Mouse (Mus musculus): Measurements from ENCODE around the gene Cplx1. TPM values are rescaled to one million over a fixed set of nuclear protein-coding genes. Genes with fewer than 3 reads are reported as not detected.

Cplx1 gene
- total and polyA plus RNA-seq, 2 experiments from 2014 or later: 0.04 to 0.34 TPM

DNA sequence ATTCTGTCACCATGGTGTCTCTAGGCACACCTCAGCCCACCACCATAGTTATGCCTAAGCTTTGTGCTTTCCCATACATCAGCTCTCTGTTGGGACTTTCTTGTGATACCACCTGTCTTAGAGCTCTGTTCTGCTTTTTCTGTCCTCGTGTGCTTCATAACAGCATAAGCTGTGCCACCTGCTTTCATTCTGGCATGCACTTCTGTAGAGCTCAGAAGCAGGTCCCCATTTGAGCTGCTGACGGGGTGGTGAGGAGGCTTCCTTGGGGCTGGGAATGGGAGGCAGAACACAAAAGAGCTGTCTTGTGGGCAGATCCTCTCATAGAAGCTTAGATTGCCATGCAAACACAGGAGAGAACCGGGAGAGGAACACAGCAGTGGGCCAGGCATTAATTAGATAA is 73.8 kb downstream of the Cplx1 start:
- H3K4me1 ChIP-seq (ENCODE audit: control insufficient read depth, insufficient read depth): no peaks in the 10 kb centered on the region
- ATAC-seq (ENCODE audit: insufficient read depth, low read depth): no peak
- DNase-seq (ENCODE audit: low spot score): no peak
- no peaks in the 10 kb centered on the region for H3K27me3 ChIP-seq (ENCODE audit: control insufficient read depth, insufficient read depth, low read length)
- H3K9me3 ChIP-seq (replicated peaks; ENCODE audit: control insufficient read depth, low read length): no peaks in the 10 kb centered on the region
- no peak overlapping the region for H3K4me3 ChIP-seq (ENCODE audit: low read depth, low read length)
- no peak overlapping the region for H3K27ac ChIP-seq (ENCODE audit: low read depth)
- peaks cover 75% of the 10 kb centered on the region for H3K36me3 ChIP-seq (replicated peaks; ENCODE audit: control insufficient read depth, insufficient read depth, low read length)
- TF ChIP-seq EP300 (IDR thresholded peaks at IDR 0.05; ENCODE audit: low read depth) (no peak), CTCF (IDR thresholded peaks at IDR 0.05; ENCODE audit: low read depth) (no peak)
- no peak overlapping the region for H3K4me2 ChIP-seq (ENCODE audit: low read depth, low read length)
- WGBS: 86% methylated on average over 3 of the region's 3 CpGs
- no peak overlapping the region for H3K9ac ChIP-seq (replicated peaks; ENCODE audit: low read depth, low read length)

GRCm38 (mm10) chr5:108473737-108474136 is 76.1 kb downstream of the Cplx1 start:
- ATAC-seq (ENCODE audit: insufficient read depth, low read depth): no peak
- Histone ChIP-seq H3K4me1 (ENCODE audit: control insufficient read depth, insufficient read depth) (no peaks in the 10 kb centered on the region), H3K36me3 (replicated peaks; ENCODE audit: control insufficient read depth, insufficient read depth, low read length) (peaks cover 69% of the 10 kb centered on the region), H3K27me3 (ENCODE audit: control insufficient read depth, insufficient read depth, low read length) (no peaks in the 10 kb centered on the region), H3K27ac (ENCODE audit: low read depth) (no peak overlapping the region), H3K9ac (replicated peaks; ENCODE audit: low read depth, low read length) (no peak overlapping the region), H3K4me3 (ENCODE audit: low read depth, low read length) (no peak overlapping the region), H3K9me3 (replicated peaks; ENCODE audit: control insufficient read depth, low read length) (no peaks in the 10 kb centered on the region), H3K4me2 (ENCODE audit: low read depth, low read length) (no peak overlapping the region)
- 88% methylated on average over 4 of the region's 4 CpGs for WGBS
- TF ChIP-seq CTCF (IDR thresholded peaks at IDR 0.05; ENCODE audit: low read depth) (no peak), EP300 (IDR thresholded peaks at IDR 0.05; ENCODE audit: low read depth) (no peak)
- no peak for DNase-seq (ENCODE audit: low spot score)

DNA sequence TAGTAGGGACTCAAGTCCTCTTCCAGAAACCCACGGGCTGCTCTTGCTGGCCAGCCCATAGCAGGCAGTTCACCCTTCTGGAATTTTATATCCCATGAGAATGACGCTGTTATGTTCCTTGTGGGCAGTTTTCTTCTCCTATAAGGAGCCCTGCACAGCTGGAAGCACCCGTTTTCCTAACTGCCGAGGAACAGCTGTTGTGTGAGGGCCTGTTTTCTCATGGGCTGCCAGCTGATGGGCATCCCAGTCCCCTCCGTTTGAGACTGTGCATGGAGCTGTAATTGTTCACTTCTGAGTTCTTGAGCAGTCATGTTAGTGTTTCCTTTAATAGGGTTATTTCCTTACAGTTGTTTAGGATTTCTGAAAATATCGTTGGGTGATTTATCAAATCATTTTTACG is 80.2 kb downstream of the Cplx1 start:
- Histone ChIP-seq H3K27ac (ENCODE audit: low read depth) (no peak overlapping the region), H3K4me2 (ENCODE audit: low read depth, low read length) (no peak overlapping the region), H3K4me1 (ENCODE audit: control insufficient read depth, insufficient read depth) (peaks cover 27% of the 10 kb centered on the region), H3K9ac (replicated peaks; ENCODE audit: low read depth, low read length) (no peak overlapping the region), H3K36me3 (replicated peaks; ENCODE audit: control insufficient read depth, insufficient read depth, low read length) (peaks cover 32% of the 10 kb centered on the region), H3K27me3 (ENCODE audit: control insufficient read depth, insufficient read depth, low read length) (no peaks in the 10 kb centered on the region), H3K9me3 (replicated peaks; ENCODE audit: control insufficient read depth, low read length) (no peaks in the 10 kb centered on the region), H3K4me3 (ENCODE audit: low read depth, low read length) (no peak overlapping the region)
- TF ChIP-seq EP300 (IDR thresholded peaks at IDR 0.05; ENCODE audit: low read depth) (no peak), CTCF (IDR thresholded peaks at IDR 0.05; ENCODE audit: low read depth) (no peak)
- WGBS: 78% methylated on average over 7 of the region's 7 CpGs
- ATAC-seq (ENCODE audit: insufficient read depth, low read depth) (no peak), DNase-seq (ENCODE audit: low spot score) (no peak)

Other genes with a start within 250 kb of the Cplx1 start
- 6.5 and 8.8 TPM in 2 replicates for gene Pigg, start 237.4 kb downstream of the Cplx1 start, total RNA-seq (2014; rRNA removed; ENCODE audit: low replicate concordance)
- 4.4 and 4.6 TPM in 2 replicates for gene Pigg, start 237.4 kb downstream of the Cplx1 start, polyA plus RNA-seq (2015; fragmentation: Nextera tagmentation; extraction: Ambion mirVana)
- gene Gm42517, start 182.1 kb downstream of the Cplx1 start, total RNA-seq (2014; rRNA removed; ENCODE audit: low replicate concordance): not detected in 2 replicates
- not detected in 2 replicates for gene Gm42517, start 182.1 kb downstream of the Cplx1 start, polyA plus RNA-seq (2015; fragmentation: Nextera tagmentation; extraction: Ambion mirVana)
- gene Pde6b, start 161.6 kb downstream of the Cplx1 start, total RNA-seq (2014; rRNA removed; ENCODE audit: low replicate concordance): not detected in 2 replicates
- gene Pde6b, start 161.6 kb downstream of the Cplx1 start, polyA plus RNA-seq (2015; fragmentation: Nextera tagmentation; extraction: Ambion mirVana): 0.15 TPM in 1 of 2 replicates, not detected in the other
- 139 and 316 TPM in 2 replicates for gene Atp5k, start 115.6 kb downstream of the Cplx1 start, total RNA-seq (2014; rRNA removed; ENCODE audit: low replicate concordance)
- 1,908 and 1,920 TPM in 2 replicates for gene Atp5k, start 115.6 kb downstream of the Cplx1 start, polyA plus RNA-seq (2015; fragmentation: Nextera tagmentation; extraction: Ambion mirVana)
- 0.19 and 1.2 TPM in 2 replicates for gene Mfsd7a, start 101.1 kb downstream of the Cplx1 start, total RNA-seq (2014; rRNA removed; ENCODE audit: low replicate concordance)
- gene Mfsd7a, start 101.1 kb downstream of the Cplx1 start, polyA plus RNA-seq (2015; fragmentation: Nextera tagmentation; extraction: Ambion mirVana): 0.20 and 0.29 TPM in 2 replicates
- 18.7 and 31.7 TPM in 2 replicates for gene Pcgf3, start 88.8 kb downstream of the Cplx1 start, total RNA-seq (2014; rRNA removed; ENCODE audit: low replicate concordance)
- 11.0 and 13.9 TPM in 2 replicates for gene Pcgf3, start 88.8 kb downstream of the Cplx1 start, polyA plus RNA-seq (2015; fragmentation: Nextera tagmentation; extraction: Ambion mirVana)
- gene Gak, start 79.7 kb upstream of the Cplx1 start, total RNA-seq (2014; rRNA removed; ENCODE audit: low replicate concordance): 29.4 and 48.9 TPM in 2 replicates
- gene Gak, start 79.7 kb upstream of the Cplx1 start, polyA plus RNA-seq (2015; fragmentation: Nextera tagmentation; extraction: Ambion mirVana): 13.4 and 15.0 TPM in 2 replicates
- 16.3 and 24.5 TPM in 2 replicates for gene Tmem175, start 79.7 kb upstream of the Cplx1 start, total RNA-seq (2014; rRNA removed; ENCODE audit: low replicate concordance)
- 12.3 and 14.5 TPM in 2 replicates for gene Tmem175, start 79.7 kb upstream of the Cplx1 start, polyA plus RNA-seq (2015; fragmentation: Nextera tagmentation; extraction: Ambion mirVana)
- 8.9 and 25.6 TPM in 2 replicates for gene Idua, start 110.3 kb upstream of the Cplx1 start, total RNA-seq (2014; rRNA removed; ENCODE audit: low replicate concordance)
- gene Idua, start 110.3 kb upstream of the Cplx1 start, polyA plus RNA-seq (2015; fragmentation: Nextera tagmentation; extraction: Ambion mirVana): 9.0 and 9.6 TPM in 2 replicates
- gene Dgkq, start 119.6 kb upstream of the Cplx1 start, total RNA-seq (2014; rRNA removed; ENCODE audit: low replicate concordance): 11.9 and 34.7 TPM in 2 replicates
- gene Dgkq, start 119.6 kb upstream of the Cplx1 start, polyA plus RNA-seq (2015; fragmentation: Nextera tagmentation; extraction: Ambion mirVana): 2.9 and 3.0 TPM in 2 replicates
- 0.08 TPM in 1 of 2 replicates, not detected in the other for gene Slc26a1, start 125.5 kb upstream of the Cplx1 start, total RNA-seq (2014; rRNA removed; ENCODE audit: low replicate concordance)
- gene Slc26a1, start 125.5 kb upstream of the Cplx1 start, polyA plus RNA-seq (2015; fragmentation: Nextera tagmentation; extraction: Ambion mirVana): 0.11 and 0.23 TPM in 2 replicates
- 23.8 and 40.5 TPM in 2 replicates for gene Fgfrl1, start 142.4 kb upstream of the Cplx1 start, total RNA-seq (2014; rRNA removed; ENCODE audit: low replicate concordance)
- gene Fgfrl1, start 142.4 kb upstream of the Cplx1 start, polyA plus RNA-seq (2015; fragmentation: Nextera tagmentation; extraction: Ambion mirVana): 8.6 and 9.2 TPM in 2 replicates
- gene Rnf212, start 225.0 kb upstream of the Cplx1 start, total RNA-seq (2014; rRNA removed; ENCODE audit: low replicate concordance): not detected in 2 replicates
- gene Rnf212, start 225.0 kb upstream of the Cplx1 start, polyA plus RNA-seq (2015; fragmentation: Nextera tagmentation; extraction: Ambion mirVana): not detected in 2 replicates
- gene Tmed11, start 245.3 kb upstream of the Cplx1 start, total RNA-seq (2014; rRNA removed; ENCODE audit: low replicate concordance): not detected in 2 replicates
- gene Tmed11, start 245.3 kb upstream of the Cplx1 start, polyA plus RNA-seq (2015; fragmentation: Nextera tagmentation; extraction: Ambion mirVana): not detected in 2 replicates

Data from heart, postnatal 0 days (tissue).